Mouse (Mus musculus) c-Kit-positive CD71-positive TER-119-positive erythroid progenitor cells, embryonic 14.5 days (primary cell): Measurements from ENCODE around the gene Cux1.

Experiments
- DNase-seq: peaks from one replicate; pipeline ENCODE4 v3.0.0-alpha.2; 2013; ENCODE audit warnings: low spot score

The Cux1 gene

DNA sequence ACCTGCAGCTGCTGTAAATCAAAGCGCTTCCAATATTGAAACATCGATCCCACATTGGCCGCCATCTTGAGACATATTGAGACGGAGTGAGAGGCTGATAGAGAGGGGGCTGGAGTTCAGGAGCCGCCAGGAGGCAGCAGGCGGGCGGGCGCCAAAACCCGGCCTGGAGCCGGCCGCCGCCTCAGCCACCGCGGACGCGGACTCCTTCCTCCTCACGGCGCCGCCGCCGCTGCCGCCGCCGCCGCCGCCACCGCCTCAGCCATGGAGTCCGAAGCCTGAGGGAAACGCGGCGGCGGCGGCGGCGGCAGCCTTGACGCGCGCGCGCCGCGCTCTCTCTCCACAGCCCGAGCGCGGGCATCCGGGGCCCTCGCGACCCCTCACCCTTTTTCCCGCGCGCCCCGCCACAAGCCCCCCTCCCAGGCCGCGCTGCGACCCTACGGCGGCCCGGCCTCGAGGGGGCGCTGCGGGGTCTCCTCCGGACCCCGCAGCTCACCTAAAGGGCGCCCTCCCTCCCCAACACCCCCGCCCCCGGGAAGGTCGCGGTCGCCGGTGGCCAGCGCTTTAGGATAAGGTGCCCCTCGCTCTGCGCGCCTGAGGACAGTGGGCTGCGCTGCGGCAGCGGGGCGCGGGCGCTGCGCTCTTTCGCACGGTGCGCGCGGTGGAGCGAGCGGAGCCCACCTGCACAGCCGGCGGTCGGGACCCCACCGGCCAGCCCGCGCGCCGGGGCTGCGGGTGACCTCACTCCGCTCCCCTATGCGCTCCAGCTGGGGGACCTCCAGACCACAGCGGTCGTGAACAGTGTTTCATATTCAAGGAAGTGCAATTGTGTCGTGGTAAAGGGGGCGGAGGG is at the start of gene Cux1:
Gene Cux1, minus strand, starts transcription at position 315 of the 850 bp plus-strand sequence.
- DNase-seq: peak; percentile 77

DNA sequence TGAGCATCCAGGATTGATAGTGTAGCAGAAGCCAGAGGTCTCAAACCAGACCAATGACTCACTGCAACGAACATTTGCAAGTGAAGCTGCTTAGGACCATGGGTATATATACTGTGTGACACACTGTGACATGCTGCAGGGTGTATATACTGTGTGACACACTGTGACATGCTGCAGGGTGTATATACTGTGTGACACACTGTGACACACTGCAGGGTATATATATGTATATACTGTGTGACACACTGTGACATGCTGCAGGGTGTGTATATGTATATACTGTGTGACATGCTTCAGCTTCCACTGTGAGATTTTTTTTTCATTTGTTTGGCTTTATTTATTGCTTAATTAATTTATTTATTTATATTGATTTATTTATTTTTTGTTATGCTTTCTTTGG is 45.1 kb upstream of the Cux1 start:
- DNase-seq: no peak

DNA sequence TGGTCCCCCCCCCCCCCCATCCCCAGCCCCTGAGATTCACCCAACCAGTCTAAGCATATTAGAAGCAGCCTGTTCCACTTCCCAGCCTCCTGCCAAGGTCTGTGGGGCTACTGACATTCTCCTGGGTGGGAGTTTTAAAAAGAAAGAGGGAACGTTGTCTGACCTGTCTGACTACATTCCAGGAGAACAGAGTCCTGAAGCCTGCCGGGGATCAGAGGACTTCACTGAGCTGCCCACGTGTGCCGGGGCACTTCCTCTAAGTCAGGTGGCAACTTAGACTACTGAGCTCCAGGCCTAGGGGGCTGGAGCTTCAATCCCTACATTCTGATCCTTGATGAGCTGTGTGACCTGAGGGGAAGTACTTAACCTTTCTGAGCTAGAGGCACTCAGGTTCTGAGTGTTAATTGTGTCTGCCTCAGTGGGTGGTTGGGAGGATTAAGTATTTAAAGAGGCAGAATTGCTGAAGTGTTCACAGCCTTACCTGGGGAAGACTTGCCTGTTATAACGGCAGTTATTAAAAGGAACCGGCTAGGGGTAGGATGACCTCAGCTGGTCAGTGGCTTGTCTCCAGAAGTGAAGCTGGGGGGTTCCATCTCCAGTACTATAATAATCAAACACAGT is 41.6 kb upstream of the Cux1 start:
- DNase-seq: no peak

- no peak for DNase-seq
These were observed 37.9 kb upstream of the Cux1 start for GRCm38 (mm10) chr5:136605144-136605543.

GRCm38 (mm10) chr5:136603176-136603964 is 36.1 kb upstream of the Cux1 start:
- no peak for DNase-seq

GRCm38 (mm10) chr5:136600511-136600910 is 33.2 kb upstream of the Cux1 start:
- DNase-seq: no peak

GRCm38 (mm10) chr5:136594896-136595540 is 27.7 kb upstream of the Cux1 start:
- no peak for DNase-seq

- no peak for DNase-seq
These were observed 24.7 kb upstream of the Cux1 start for GRCm38 (mm10) chr5:136591816-136592499.

GRCm38 (mm10) chr5:136589002-136589401 is 21.7 kb upstream of the Cux1 start:
- no peak for DNase-seq

DNA sequence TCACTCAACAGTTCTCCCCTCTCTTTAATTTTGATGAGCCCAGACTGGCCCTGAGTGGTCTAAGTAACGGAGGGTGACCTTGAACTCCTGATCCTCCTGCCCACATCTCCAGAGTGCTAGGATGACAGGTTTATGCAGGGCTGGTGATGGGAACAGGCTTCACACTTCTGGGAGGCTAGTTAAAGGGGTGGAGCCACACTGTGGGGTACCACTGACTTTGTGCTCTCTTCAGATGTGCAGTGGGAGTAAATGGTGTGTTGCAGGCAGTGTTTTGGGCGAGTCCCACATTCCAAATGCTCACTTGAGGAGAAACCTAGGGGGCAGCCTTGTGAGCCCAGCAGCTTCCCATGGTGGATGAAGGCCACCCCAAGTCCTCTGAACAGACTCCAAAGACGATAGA is 21.2 kb upstream of the Cux1 start:
- no peak for DNase-seq

DNA sequence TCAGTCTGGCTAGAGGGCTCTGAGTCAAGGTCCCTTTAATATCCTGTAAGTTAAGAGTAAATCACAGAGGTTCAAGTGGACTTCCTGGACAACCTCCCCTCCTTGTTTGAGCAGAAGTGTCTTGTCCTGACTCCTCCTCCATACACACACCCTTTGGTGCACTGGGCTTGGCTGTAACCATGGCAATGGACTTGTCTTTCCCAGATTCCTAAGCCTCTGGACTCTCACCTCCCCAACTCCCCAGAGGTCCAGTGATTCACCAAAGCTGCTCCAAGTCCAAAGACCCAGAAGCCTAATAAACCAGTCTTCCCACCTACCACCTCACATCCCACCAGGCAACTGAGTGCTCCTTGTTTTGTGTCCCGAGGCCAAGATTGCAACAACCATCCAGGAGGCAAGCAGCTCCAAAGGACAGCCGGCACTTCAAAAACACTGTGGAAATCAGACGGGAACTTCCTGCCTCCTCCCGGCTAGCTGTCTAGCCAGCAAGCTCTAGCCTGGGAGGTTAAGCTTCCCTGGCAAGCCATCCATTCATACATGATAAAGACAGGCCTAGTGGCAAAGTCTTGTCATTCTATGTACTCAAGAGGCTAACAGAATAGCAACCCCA is 17.5 kb upstream of the Cux1 start:
- no peak for DNase-seq

DNA sequence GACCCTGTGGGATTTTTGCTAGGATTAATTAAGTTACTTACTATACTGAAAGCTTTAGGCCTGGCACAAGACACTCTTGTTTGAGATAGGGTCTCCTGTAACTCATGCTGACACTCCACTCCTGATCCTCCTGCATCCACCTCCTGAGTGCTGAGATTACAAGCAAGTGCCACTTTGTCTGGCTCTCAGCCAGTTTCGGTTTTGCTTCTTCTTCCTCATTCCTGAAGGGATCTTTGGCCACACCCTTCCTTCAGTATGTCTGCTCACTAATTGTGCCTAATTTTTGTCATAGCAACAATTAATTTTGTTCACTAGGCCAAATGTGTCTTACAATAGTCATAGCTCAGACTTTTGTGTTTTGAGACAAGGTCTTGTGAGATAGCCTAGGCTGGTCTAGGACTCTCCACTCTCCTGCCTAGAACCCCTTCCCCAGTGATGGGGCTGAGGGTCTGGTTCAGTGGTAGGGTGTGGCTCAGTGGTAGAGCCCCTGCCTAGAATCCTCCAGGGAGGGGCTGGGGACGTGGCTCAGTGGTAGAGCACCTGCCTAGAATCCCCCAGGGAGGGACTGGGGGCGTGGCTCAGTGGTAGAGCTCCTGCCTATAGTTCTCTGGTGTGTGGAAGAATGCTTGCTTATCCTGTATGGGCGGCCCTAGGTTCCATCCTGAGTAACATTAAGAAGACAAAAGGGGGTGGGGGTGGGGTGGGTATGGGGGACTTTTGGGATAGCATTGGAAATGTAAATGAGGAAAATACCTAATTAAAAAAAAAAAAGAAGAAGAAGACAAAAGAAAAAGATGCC is 16.6 kb upstream of the Cux1 start:
- no peak for DNase-seq

DNA sequence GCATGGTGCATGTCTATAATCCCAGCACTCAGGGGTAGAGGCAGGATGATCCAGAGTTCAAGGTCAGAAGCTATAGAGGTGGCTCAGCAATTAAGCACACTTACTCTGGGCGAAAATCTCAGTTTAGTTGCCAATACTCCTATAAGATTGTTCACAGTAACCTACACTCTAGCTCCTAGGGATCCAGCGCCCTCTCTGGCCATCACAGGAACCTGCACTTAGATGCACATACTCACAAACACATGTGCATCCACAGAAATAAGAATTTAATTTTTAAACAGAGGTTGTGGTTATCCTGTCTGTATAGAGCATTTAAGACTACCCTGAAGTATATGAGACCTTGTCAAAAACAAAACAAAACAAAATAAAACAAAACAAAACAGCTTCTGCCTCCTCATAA is 16.0 kb upstream of the Cux1 start:
- no peak for DNase-seq

DNA sequence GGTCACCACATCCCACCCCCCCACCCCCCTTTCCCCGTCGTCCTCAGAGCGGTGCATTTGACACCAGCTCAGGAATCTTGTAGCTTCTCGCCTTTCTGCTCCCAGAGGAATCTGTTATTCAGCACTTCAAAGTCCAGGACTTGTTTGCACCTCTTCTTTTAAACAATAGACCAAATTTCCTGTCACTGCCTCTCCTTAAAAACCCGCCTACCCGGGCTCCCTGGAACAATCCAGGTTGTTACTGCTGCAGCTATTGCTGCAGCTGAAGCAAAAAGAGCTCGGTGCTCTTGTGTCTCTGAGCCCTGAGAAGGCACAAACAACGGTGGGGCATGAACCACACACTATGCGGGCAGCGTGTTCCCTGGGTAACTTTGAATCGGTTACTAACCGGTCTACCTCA is 14.9 kb upstream of the Cux1 start:
- DNase-seq: no peak

GRCm38 (mm10) chr5:136581625-136582024 is 14.3 kb upstream of the Cux1 start:
- DNase-seq: no peak

GRCm38 (mm10) chr5:136581166-136581565 is 13.9 kb upstream of the Cux1 start:
- DNase-seq: no peak

GRCm38 (mm10) chr5:136578201-136578600 is 10.9 kb upstream of the Cux1 start:
- no peak for DNase-seq

DNA sequence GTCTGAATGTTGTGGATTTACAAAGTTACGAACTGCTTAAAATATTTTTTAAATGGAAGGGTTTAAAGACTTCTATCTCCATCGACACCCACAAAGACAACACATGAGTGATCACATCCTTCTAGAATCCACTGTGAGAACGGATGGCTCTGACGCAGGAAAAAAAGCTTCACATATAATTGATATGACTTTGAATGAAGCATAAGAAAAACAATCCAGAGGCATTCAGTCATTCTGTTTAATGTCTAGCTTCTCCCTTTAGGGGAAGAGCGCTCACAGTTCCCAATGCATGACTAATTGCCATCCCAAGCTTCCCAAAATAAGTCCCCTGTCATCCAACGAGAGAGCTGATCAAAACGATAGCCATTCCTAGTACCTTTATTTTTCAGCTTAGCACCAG is 2.9 kb upstream of the Cux1 start:
- DNase-seq: no peak

- peak; percentile 42 for DNase-seq
These were observed 1.5 kb upstream of the Cux1 start for GRCm38 (mm10) chr5:136568776-136569175.

DNA sequence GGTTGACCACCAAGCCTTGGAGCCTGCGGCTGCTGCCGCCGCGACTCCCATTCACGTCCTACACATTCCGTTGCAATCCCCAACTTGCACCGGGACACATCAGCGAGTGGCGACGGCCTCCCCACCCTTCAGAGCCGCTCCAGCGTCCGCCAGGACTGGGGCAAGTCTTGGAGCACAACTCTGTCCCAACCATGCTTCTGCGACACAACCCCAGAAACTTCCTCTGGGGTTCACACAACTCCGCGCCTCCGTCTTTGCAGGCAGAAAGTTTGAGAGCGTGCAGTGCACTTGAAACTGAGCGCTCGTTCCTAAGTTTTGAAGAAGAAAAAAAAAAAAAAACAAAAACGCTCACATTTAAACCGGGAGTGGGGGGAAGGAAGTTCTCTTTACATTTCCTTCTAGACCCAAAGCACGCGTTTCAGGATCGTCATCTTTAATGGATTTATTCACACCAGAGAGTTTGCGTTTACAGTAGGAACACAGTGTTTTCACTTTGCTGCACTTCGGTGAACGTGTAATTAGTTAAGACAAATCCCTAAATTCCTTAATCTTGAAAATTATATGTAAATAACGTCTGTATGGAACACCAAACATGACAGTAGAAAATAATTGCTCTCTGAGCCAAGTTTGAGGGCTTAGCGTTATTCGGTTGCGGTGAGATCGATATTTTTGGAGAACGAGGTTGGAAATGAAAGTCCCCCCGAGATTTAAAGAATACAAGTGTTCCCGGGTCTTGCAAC is 906 bp upstream of the Cux1 start:
- peak; percentile 37 for DNase-seq
